Mouse (Mus musculus) bone marrow, adult 2 months (tissue): ENCODE data around the gene Sppl3.

Source experiments
- CTCF ChIP-seq: fragments of 200-500 bp; IDR thresholded peaks from 2 replicates; pipeline ENCODE4 v1.5.1; 2011; ENCODE audit warnings: low read length, control low read depth; ENCODE audit not compliant: control insufficient read depth, insufficient read depth
- POLR2A ChIP-seq: fragments of 200-500 bp; IDR thresholded peaks from 2 replicates; pipeline ENCODE4 v1.6.1; 2011; ENCODE audit warnings: low read depth, mild to moderate bottlenecking, control low read depth, low read length, borderline replicate concordance; ENCODE audit not compliant: control insufficient read depth

DNA sequence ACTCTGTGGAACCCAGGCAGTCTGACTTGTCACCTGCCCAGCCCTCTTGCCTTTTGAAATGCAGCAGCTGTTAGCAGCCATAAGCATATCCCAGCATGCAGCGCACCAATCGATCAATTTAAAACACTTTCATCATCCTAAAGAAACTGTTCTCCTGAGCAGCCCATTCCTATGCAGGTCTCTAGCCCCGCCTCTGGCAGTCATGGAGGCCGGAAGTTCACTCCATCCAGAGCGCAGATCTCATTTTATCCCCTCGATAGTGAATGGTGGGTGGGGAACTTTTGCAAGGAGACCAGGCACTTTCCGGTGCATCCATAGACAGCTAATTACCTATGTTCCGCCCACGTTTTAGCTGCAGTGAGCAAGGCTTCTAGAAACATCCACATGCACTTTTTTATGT lies 38.7 kb upstream of the Sppl3 start:
- TF ChIP-seq CTCF (no peak), POLR2A (no peak)
